Mouse (Mus musculus) midbrain, embryonic 12.5 days (tissue): ENCODE measurements around the gene Gm29776. TPM values are rescaled to one million over a fixed set of nuclear protein-coding genes. Genes with fewer than 3 reads are reported as not detected.

ENCODE experiments used
- ATAC-seq: fragments of 200-750 bp; cut with Nextera tagmentation; 2 replicates; pipeline ENCODE4 v1.8.0; 2017; ENCODE audit warnings: low read depth, moderate TSS enrichment, moderate library complexity; ENCODE audit not compliant: low FRiP score
- H3K27ac ChIP-seq: fragments of 300-500 bp; sonication (generic); replicated peaks from 2 replicates; pipeline ENCODE4 v1.5.1; 2016; ENCODE audit warnings: mild to moderate bottlenecking
- H3K27me3 ChIP-seq: fragments of 300-500 bp; sonication (generic); 2 replicates; pipeline ENCODE4 v1.6.1; 2016; ENCODE audit warnings: mild to moderate bottlenecking
- H3K36me3 ChIP-seq: fragments of 300-500 bp; sonication (generic); 2 replicates; pipeline ENCODE4 v1.6.1; 2016
- H3K4me1 ChIP-seq: fragments of 300-500 bp; sonication (generic); 2 replicates; pipeline ENCODE4 v1.6.1; 2016
- H3K4me2 ChIP-seq: fragments of 300-500 bp; sonication (generic); replicated peaks from 2 replicates; pipeline ENCODE4 v1.6.1; 2016; ENCODE audit warnings: mild to moderate bottlenecking, moderate library complexity
- H3K4me3 ChIP-seq: fragments of 300-500 bp; sonication (generic); 2 replicates; pipeline ENCODE4 v1.5.1; 2016; ENCODE audit warnings: mild to moderate bottlenecking
- H3K9ac ChIP-seq: fragments of 300-500 bp; sonication (generic); replicated peaks from 2 replicates; pipeline ENCODE4 v1.6.1; 2016; ENCODE audit warnings: mild to moderate bottlenecking, moderate library complexity
- H3K9me3 ChIP-seq: fragments of 300-500 bp; sonication (generic); 2 replicates; pipeline ENCODE4 v1.6.1; 2016; ENCODE audit warnings: mild to moderate bottlenecking
- WGBS: fragments of 180-500 bp; shearing (Covaris S2); methylation state at CpG from one replicate; pipeline ENCODE4 v1.1.7; 2016; 5-methylcytosine and 5-hydroxymethylcytosine counted together
- polyA plus RNA-seq: library from polyadenylated mRNA; unstranded; fragments of >200 nt; fragmentation: Nextera tagmentation; extraction: Ambion mirVana; gene quantifications from 2 replicates; pipeline ENCODE4 v1.2.1, GENCODE M21; 2016

Gm29776 gene
- polyA plus RNA-seq = 0.09 and 0.11 TPM in 2 replicates

DNA sequence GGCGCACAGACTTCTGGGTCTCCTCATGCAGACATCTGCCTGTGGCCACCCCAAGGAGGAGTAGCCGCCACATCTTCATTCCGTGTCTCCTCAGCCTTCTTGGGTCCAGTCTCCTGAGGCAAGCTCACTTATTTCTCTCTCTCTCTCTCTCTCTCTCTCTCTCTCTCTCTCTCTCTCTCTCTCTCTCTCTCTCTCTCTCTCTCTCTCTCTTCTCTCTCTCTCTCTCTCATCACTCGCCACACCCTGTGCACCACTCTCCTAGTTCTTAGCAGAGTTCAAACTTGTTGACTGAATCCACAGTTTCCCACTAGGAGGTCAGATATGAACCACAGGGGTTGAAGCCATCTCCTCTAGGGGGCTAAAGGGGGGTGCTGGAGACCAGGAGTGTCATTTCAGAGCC lies at the start of gene Gm29776:
Gene Gm29776, minus strand, starts transcription at position 101 of the 400 bp plus-strand sequence.
- no peak within 1 kb of the TSS for H3K4me2 ChIP-seq
- no peaks in the 10 kb centered on the region for H3K4me1 ChIP-seq
- H3K4me3 ChIP-seq = no peak within 1 kb of the TSS
- H3K9me3 ChIP-seq = no peaks in the 10 kb centered on the region
- H3K27ac ChIP-seq = no peak within 1 kb of the TSS
- peaks cover 8% of the 10 kb centered on the region for H3K36me3 ChIP-seq
- no peak within 1 kb of the TSS for H3K9ac ChIP-seq
- 0 out of 2 replicates have a peak, but pooled peaks cover 3% of the 10 kb centered on the region for H3K27me3 ChIP-seq
- WGBS = 67% methylated on average over 4 of the region's 4 CpGs
- no peak for ATAC-seq

DNA sequence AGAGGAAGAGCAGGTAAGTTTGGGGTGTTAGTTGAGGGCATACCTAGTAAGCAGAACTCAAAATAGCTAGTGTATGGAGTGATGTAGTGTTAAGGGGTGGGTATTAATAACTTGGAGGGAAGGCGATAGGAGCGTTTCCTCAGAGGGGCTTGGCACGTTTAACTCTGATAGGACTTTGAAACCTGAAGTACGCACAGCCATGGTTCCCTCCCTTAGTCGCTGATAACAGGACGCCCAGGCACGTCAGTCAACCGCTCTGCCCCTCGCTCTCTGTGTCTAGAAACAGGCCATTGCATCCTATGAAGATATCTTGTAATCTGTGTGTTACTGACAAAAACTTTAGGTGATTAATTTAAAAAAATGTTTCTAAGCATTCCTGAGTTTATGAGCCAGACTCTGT lies 47.4 kb upstream of the Gm29776 start:
- Histone ChIP-seq H3K27ac (no peak overlapping the region), H3K4me2 (no peak overlapping the region), H3K4me1 (no peaks in the 10 kb centered on the region), H3K4me3 (no peak overlapping the region), H3K9me3 (no peaks in the 10 kb centered on the region), H3K36me3 (no peaks in the 10 kb centered on the region), H3K9ac (no peak overlapping the region), H3K27me3 (no peaks in the 10 kb centered on the region)
- WGBS = 90% methylated on average over 9 of the region's 9 CpGs
- no peak for ATAC-seq

DNA sequence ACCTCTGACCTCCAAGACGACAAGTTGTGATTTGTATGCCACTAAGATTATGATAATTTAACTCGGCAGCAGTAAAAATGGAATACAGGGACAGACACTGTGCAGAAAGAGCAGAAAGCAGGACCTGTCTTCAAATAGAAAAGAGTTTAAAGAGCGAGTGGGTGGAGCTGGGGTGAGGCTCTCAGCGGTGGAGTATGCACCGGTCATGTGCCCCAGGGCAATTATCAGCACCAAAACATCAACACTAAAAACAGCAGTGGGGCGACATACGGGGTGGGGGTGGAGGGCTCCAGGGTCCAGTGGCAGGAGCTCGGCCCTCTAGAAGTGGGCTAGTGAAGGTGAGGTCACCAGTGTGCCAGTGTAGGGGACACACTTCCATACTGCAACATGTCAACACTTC lies 45.8 kb upstream of the Gm29776 start:
- no peaks in the 10 kb centered on the region for H3K9me3 ChIP-seq
- 73% methylated on average over 8 of the region's 8 CpGs for WGBS

DNA sequence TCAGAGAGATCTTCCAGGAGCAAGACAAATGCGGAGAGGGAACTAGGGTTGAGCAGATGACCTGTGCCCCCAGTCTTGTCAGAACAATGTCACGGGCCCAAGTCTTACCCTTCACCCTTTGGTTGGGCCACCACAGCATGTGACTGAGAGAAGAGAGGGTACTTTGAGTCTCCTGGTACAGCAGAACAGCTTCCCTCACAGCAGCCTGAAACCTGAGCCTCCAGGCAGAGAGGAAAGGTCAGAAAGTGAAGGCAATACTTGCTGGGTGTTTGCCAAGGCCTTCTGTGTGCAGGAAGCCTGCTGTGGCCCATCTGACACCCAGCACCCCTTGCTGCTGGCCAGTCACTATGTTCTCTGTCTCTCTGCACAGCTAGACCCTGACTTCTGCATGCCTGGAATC lies 43.7 kb upstream of the Gm29776 start:
- H3K27ac ChIP-seq = no peak overlapping the region
- H3K9ac ChIP-seq = no peak overlapping the region
- 0 out of 2 replicates have a peak, but pooled peaks cover 4% of the 10 kb centered on the region for H3K27me3 ChIP-seq
- no peak overlapping the region for H3K4me3 ChIP-seq
- H3K4me1 ChIP-seq = peaks cover 3% of the 10 kb centered on the region; the same call in 1 of the 2 replicates
- 75% methylated on average over 2 of the region's 2 CpGs for WGBS
- H3K4me2 ChIP-seq = no peak overlapping the region
- no peak for ATAC-seq
- no peaks in the 10 kb centered on the region for H3K9me3 ChIP-seq
- H3K36me3 ChIP-seq = no peaks in the 10 kb centered on the region

More for the DNA sequence above, 45.8 kb upstream of the Gm29776 start:
- no peak overlapping the region for H3K27ac ChIP-seq
- no peak for ATAC-seq
- no peak overlapping the region for H3K9ac ChIP-seq
- H3K4me1 ChIP-seq = no peaks in the 10 kb centered on the region
- H3K4me2 ChIP-seq = no peak overlapping the region
- no peaks in the 10 kb centered on the region for H3K36me3 ChIP-seq
- H3K27me3 ChIP-seq = no peaks in the 10 kb centered on the region
- H3K4me3 ChIP-seq = no peak overlapping the region

DNA sequence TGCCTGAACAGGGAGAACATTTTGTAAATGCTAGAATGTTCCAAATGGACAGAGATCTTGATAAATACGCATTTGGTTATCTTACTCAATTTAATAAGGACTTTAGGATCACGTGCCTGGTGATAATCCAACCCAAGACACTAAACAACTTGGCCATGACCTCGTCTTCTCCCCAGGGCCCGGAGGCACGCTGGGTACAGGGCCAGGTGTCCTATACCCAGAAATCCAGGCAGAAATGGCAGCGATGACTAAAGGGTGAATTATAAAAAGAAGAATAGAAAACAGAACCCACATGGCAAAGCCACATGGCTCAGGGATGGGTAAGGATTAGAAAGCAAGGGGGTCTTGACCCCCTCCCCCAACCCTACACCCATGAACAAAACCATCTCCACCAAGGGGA lies 43.1 kb upstream of the Gm29776 start:
- H3K4me1 ChIP-seq = peaks cover 9% of the 10 kb centered on the region; the same call in 1 of the 2 replicates
- no peaks in the 10 kb centered on the region for H3K9me3 ChIP-seq
- 0 out of 2 replicates have a peak, but pooled peaks cover 4% of the 10 kb centered on the region for H3K27me3 ChIP-seq
- no peak overlapping the region for H3K27ac ChIP-seq
- no peak for ATAC-seq
- no peaks in the 10 kb centered on the region for H3K36me3 ChIP-seq
- H3K9ac ChIP-seq = no peak overlapping the region
- no peak overlapping the region for H3K4me2 ChIP-seq
- 85% methylated on average over 6 of the region's 6 CpGs for WGBS
- H3K4me3 ChIP-seq = no peak overlapping the region

DNA sequence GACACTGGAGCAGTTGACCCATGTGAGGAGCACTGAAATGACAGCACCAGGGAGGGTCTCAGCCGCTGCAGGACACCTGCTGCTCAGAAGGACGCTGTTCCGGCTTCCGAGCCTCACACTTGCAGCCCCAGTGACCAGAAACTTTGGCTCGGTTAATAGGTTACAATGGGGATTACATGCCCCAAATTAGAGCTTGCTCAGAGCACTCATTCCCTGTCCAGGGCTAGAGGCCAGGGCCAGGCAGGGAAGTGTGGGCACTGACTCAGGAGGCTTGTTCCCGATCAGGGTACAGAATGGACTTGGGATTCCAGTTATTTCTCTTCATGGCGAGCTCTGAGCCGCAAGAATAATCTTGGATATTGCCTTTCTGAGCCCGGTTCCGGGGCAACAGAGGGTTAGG lies 39.0 kb upstream of the Gm29776 start:
- 39% methylated on average over 10 of the region's 10 CpGs for WGBS
- Histone ChIP-seq H3K27ac (no peak overlapping the region), H3K36me3 (no peaks in the 10 kb centered on the region), H3K27me3 (0 out of 2 replicates have a peak, but pooled peaks cover 4% of the 10 kb centered on the region), H3K4me3 (no peak overlapping the region), H3K9me3 (no peaks in the 10 kb centered on the region), H3K9ac (no peak overlapping the region), H3K4me2 (no peak overlapping the region), H3K4me1 (peaks cover 9% of the 10 kb centered on the region; the same call in 1 of the 2 replicates)
- no peak for ATAC-seq

DNA sequence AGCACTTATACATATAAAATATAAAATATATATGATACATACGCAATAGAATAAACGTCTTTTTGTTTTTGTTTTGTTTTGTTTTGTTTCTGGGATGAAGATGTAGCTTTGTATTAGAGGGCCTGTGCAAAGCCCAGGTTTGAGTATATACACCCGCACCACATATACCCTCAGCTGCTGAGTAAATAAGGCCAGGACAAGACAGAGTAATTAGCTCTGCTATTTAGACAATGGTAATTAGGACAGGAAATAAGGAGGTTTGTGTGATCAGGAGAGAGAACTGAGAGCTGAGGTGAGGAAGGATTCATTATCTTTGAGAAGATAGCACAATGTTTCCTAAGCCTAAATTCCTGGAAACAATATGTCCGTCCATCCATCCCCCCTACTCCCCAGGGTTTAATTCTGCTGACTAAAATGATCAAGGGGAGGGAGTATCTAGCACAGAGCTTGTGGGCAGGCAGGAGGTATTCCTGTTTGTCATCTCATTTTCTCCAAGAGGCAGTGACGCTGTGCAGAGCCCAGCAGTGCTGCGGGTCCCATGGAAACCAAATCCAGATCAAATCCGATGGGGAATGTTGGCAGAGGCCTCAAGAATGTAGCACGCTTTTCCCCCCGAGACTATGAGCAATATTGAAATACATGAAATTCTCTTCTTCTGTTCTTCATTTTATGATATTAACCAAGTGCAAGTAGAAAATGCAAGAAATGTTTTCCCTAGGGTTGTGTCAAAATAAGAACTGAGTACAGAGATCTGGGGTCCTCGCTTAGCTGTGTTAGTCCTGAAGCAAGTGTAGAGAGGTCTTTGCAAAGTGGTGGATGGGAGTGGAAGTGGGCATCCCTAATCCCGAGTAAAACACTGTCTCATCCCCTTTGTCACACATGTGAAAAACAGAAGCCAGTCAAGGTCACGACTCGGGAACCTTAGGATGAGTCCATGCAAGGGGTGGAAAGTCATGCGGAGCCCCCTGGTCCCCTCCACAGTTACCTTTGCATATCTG lies 38.2 kb upstream of the Gm29776 start:
- 35% methylated on average over 14 of the region's 14 CpGs for WGBS
- Histone ChIP-seq H3K9ac (no peak overlapping the region), H3K27me3 (0 out of 2 replicates have a peak, but pooled peaks cover 4% of the 10 kb centered on the region), H3K9me3 (no peaks in the 10 kb centered on the region), H3K27ac (no peak overlapping the region), H3K4me3 (no peak overlapping the region), H3K36me3 (no peaks in the 10 kb centered on the region), H3K4me2 (no peak overlapping the region), H3K4me1 (peaks cover 9% of the 10 kb centered on the region; the same call in 1 of the 2 replicates)
- 0 out of 2 replicates have a peak, but pooled peaks have one; percentile 60 for ATAC-seq

DNA sequence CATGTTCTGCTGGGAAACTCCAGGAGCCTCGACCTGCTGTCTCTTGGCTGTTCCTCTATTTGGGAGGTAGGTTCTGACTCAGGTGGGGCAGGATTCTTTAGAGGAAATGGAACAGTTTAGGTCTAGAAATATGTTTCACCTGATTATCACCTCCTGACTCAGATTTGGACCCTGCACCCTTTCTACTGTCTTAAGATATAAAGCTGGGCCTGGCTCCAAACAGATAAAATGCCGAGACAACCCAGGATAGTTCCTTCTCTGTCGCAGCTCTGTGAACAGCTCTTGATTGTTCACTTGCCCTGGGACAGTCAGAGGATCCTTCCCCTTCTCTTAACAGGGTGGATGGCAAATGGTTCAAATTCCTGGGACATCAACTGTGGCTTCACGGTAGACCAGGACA lies 36.6 kb upstream of the Gm29776 start:
- 83% methylated on average over 4 of the region's 4 CpGs for WGBS
- Histone ChIP-seq H3K9me3 (no peaks in the 10 kb centered on the region), H3K27me3 (0 out of 2 replicates have a peak, but pooled peaks cover 4% of the 10 kb centered on the region), H3K4me1 (peaks cover 9% of the 10 kb centered on the region; the same call in 1 of the 2 replicates), H3K27ac (no peak overlapping the region), H3K9ac (no peak overlapping the region), H3K4me2 (no peak overlapping the region), H3K36me3 (no peaks in the 10 kb centered on the region), H3K4me3 (no peak overlapping the region)
- no peak for ATAC-seq

DNA sequence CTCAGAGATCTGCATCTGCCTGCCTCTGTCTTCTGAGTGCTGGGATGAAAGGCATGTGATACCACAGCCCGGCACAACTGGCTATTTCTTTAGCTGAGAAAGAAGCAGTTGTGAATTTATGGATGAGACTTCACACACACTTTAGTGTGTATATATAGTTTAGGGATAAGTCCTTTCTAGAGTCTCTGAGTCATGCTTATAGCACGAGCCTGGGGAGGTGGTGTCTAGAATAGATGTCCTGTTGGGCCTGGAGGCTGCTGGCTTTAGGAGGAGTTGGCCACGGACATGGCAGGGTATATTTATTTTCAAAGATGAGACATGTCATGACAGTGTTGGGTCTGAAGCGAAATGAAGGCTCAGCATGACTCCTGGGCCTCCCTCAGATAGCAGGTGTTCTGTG lies 35.4 kb upstream of the Gm29776 start:
- ATAC-seq = no peak

DNA sequence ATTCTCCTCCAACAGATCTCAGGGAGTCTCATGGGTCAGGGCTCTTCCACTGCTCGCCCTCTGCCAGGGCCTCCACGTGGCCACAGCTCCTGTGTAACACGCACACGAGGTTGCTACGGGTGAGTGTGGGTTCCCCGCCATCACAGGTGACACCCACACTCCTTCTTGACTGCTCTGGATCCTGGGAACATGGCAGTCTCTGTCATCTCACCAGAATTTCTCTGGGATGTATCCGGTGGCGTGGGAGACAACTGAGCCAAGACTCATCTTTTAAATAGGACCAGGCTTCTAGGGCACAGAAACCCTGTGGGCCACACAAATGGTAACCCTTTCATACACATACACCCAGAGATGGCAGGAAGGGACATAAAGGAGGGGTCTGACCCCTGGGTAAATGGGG lies 33.6 kb upstream of the Gm29776 start:
- no peak for ATAC-seq
- no peak overlapping the region for H3K27ac ChIP-seq
- no peaks in the 10 kb centered on the region for H3K9me3 ChIP-seq
- H3K4me2 ChIP-seq = no peak overlapping the region
- peaks cover 4% of the 10 kb centered on the region; the same call in 1 of the 2 replicates for H3K4me1 ChIP-seq
- no peak overlapping the region for H3K4me3 ChIP-seq
- WGBS = 92% methylated on average over 8 of the region's 8 CpGs
- H3K36me3 ChIP-seq = no peaks in the 10 kb centered on the region
- H3K27me3 ChIP-seq = no peaks in the 10 kb centered on the region
- H3K9ac ChIP-seq = no peak overlapping the region

More for the DNA sequence above, 35.4 kb upstream of the Gm29776 start:
- no peak overlapping the region for H3K4me3 ChIP-seq
- H3K4me1 ChIP-seq = peaks cover 9% of the 10 kb centered on the region; the same call in 1 of the 2 replicates
- no peak overlapping the region for H3K27ac ChIP-seq
- 0 out of 2 replicates have a peak, but pooled peaks cover 4% of the 10 kb centered on the region for H3K27me3 ChIP-seq
- no peaks in the 10 kb centered on the region for H3K36me3 ChIP-seq
- H3K9me3 ChIP-seq = no peaks in the 10 kb centered on the region
- no peak overlapping the region for H3K9ac ChIP-seq
- 72% methylated on average over 4 of the region's 4 CpGs for WGBS
- no peak overlapping the region for H3K4me2 ChIP-seq

DNA sequence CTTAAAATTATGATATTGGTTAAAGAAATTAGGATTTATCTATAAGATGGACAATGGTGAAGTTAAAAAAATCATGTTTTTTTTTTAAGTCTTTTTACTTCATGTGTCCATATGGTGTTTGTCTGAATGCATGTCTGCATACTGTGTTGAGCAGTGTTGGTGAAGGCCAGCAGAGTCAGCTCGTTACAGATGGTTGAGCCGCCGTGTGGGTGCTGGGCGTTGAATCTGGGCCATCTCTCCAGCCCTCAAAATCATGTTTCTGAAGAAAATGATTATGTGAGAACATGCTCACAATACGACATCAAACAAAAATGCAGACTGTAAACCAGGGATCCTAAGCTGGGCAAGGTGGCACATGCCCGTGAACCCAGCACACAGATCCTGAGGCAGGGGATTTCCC lies 31.7 kb upstream of the Gm29776 start:
- Histone ChIP-seq H3K4me1 (no peaks in the 10 kb centered on the region), H3K4me3 (no peak overlapping the region), H3K4me2 (no peak overlapping the region), H3K27me3 (no peaks in the 10 kb centered on the region), H3K9me3 (no peaks in the 10 kb centered on the region), H3K27ac (no peak overlapping the region), H3K36me3 (no peaks in the 10 kb centered on the region), H3K9ac (no peak overlapping the region)
- 92% methylated on average over 6 of the region's 6 CpGs for WGBS
- no peak for ATAC-seq
